Mouse (Mus musculus): ENCODE measurements around the gene Rpp25. TPM values are rescaled to one million over a fixed set of nuclear protein-coding genes. Genes with fewer than 3 reads are reported as not detected.

Rpp25 gene
- polyA plus RNA-seq (2017; shearing (Covaris generic)), result not detected

GRCm38 (mm10) chr9:57503622-57504380 lies at the start of gene Rpp25:
Gene Rpp25, plus strand, starts transcription at chr9:57504026.

DNA sequence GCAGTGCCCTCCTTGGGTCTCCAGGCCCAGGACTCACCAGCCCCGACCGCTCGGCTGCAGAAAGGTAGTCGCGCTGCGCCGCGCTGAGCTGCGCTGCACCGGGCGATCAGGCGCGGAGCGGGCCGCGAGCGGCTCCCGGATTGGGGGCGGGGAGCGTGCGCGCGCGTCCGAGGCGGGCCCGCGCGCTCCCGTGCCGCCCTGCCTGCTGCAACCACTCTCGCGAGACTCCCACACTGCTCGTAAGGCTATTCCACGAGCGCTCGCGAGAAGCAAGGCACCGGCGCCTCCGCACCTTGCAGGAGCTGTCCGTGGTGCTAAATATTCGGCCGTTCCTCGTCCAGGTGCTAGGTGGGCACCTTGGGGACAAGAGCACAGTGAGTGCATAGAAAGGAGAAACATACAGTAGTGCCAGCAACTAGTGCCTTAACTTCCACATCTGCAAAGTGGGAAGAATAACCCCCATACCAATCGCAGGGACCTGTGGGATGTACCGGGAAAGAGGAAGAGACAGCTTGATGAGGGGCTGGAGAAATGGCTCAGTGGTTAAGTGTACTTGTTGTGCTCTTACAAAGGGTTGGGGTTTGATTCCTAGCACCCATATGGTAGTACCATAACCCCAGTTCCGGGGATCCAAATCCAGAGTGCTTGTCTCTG lies 35.8 kb upstream of the Rpp25 start, which contains the start of gene Scamp5:
Scamp5 (minus strand) TSS at position 165 of the 654 bp plus-strand sequence.

GRCm38 (mm10) chr9:57521056-57521911 lies 17.5 kb downstream of the Rpp25 start, which contains the start of gene Cox5a:
Gene Cox5a, plus strand, starts transcription at chr9:57521274.

GRCm38 (mm10) chr9:57537044-57537727 lies 33.4 kb downstream of the Rpp25 start, which contains the start of gene Fam219b:
Gene Fam219b, plus strand, starts transcription at chr9:57537528.

DNA sequence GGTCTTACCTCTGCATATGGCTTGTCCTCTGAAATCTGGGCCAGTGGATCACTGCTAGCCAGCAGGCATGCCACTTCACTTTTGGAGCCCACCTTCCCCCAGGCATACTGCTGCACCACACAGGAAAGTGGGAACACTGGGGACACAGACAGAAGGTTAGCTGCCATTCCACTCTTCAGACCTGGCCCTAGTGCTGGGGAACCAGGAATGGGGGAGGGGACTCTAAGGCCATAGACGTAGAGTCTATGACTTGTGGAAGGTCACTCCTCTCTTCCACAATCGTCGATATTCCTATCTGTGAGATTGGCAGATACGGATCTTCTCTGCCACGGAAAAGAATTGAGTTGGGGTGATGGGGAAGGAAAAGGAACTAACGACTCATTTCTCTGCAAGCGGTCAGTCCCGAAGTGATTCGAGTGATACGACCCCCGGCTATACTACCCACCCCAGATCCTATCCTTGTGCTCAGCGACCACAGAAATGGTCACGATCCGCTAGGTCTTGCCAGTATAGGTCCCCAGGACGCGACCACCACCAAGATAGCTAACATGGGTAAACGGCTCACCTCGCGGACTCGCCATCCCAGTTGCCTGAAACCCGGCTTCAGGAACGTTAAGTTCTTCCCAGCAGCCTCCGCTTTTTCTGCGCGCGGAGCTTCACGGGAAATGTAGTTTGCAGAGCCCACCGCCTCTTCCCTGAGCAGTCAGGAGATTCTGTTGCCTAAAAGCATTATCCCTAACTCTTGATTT lies 48.5 kb downstream of the Rpp25 start, which contains the start of gene Mpi:
Mpi (minus strand) TSS at position 625 of the 749 bp plus-strand sequence.

Other genes with a start within 250 kb of the Rpp25 start
- 60.7 TPM for gene 1700017B05Rik, start 241.4 kb upstream of the Rpp25 start, polyA plus RNA-seq (2017; shearing (Covaris generic))
- 155 TPM for gene Ppcdc, start 63.9 kb upstream of the Rpp25 start, polyA plus RNA-seq (2017; shearing (Covaris generic))
- gene Scamp5, start 36.0 kb upstream of the Rpp25 start, polyA plus RNA-seq (2017; shearing (Covaris generic)), result 0.10 TPM
- 213 TPM for gene Cox5a, start 17.2 kb downstream of the Rpp25 start, polyA plus RNA-seq (2017; shearing (Covaris generic))
- gene Fam219b, start 33.5 kb downstream of the Rpp25 start, polyA plus RNA-seq (2017; shearing (Covaris generic)), result 15.4 TPM
- gene Mpi, start 48.7 kb downstream of the Rpp25 start, polyA plus RNA-seq (2017; shearing (Covaris generic)), result 11.9 TPM
- 71.5 TPM for gene Scamp2, start 56.9 kb downstream of the Rpp25 start, polyA plus RNA-seq (2017; shearing (Covaris generic))
- gene Ulk3, start 85.4 kb downstream of the Rpp25 start, polyA plus RNA-seq (2017; shearing (Covaris generic)), result 69.7 TPM
- gene Cplx3, start 102.3 kb downstream of the Rpp25 start, polyA plus RNA-seq (2017; shearing (Covaris generic)), result not detected
- gene Lman1l, start 116.7 kb downstream of the Rpp25 start, polyA plus RNA-seq (2017; shearing (Covaris generic)), result not detected
- gene Csk, start 149.6 kb downstream of the Rpp25 start, polyA plus RNA-seq (2017; shearing (Covaris generic)), result 85.6 TPM
- gene Cyp1a2, start 179.7 kb downstream of the Rpp25 start, polyA plus RNA-seq (2017; shearing (Covaris generic)), result not detected
- not detected for gene Cyp1a1, start 183.9 kb downstream of the Rpp25 start, polyA plus RNA-seq (2017; shearing (Covaris generic))
- gene Edc3, start 204.5 kb downstream of the Rpp25 start, polyA plus RNA-seq (2017; shearing (Covaris generic)), result 34.0 TPM